Mouse (Mus musculus) cerebellum, adult 2 months (tissue): ENCODE measurements around the gene Fbxw2.

Experiments used
- CTCF ChIP-seq: fragments of 200-500 bp; IDR thresholded peaks from 2 replicates; pipeline ENCODE4 v1.5.1; 2011; ENCODE audit warnings: low read depth, mild to moderate bottlenecking, control low read depth, low read length, moderate library complexity, borderline replicate concordance; ENCODE audit not compliant: insufficient read depth
- POLR2A ChIP-seq: fragments of 200-500 bp; IDR thresholded peaks from 2 replicates; pipeline ENCODE4 v1.6.1; 2011; ENCODE audit warnings: low read length, control low read depth, borderline replicate concordance; ENCODE audit not compliant: insufficient read depth

GRCm38 (mm10) chr2:34777237-34777868, 48.8 kb downstream of the Fbxw2 start:
- TF ChIP-seq CTCF (no peak), POLR2A (no peak)
